Mouse (Mus musculus) testis, adult 2 months (tissue): ENCODE results near the gene Gpr183.

ENCODE experiments used
- CTCF ChIP-seq: fragments of 200-500 bp; IDR thresholded peaks from 2 replicates; pipeline ENCODE4 v1.5.1; 2012; ENCODE audit warnings: low read depth, mild to moderate bottlenecking, inconsistent platforms, low read length, moderate library complexity; ENCODE audit not compliant: control insufficient read depth, insufficient read depth, insufficient replicate concordance
- POLR2A ChIP-seq: fragments of 200-500 bp; IDR thresholded peaks from 2 replicates; pipeline ENCODE4 v1.6.1; 2012; ENCODE audit warnings: low read depth, mild to moderate bottlenecking, inconsistent platforms, low read length, moderate library complexity; ENCODE audit not compliant: control insufficient read depth

DNA sequence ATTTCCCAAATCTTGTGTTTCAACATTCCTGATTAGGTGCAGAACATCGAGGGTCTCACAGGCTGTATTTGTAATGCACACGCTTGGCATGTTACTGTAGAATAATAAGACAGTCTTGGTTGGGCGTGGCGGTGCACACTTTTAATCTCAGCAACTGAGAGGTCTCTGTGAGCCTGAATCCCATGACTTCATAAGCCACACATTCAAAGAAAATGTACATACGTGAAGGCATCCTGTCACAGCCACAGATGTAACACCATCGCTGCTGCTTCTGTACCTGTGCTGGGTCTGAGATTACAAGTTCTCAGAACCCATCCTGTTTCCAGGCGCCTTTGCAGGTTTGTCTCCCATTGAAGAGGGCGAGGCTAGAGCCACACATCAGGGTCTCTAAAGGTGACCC, 46.8 kb upstream of the Gpr183 start:
- no peak for TF ChIP-seq POLR2A
- no peak for TF ChIP-seq CTCF
